Mouse (Mus musculus): ENCODE measurements around the gene Eif4g3. TPM values are rescaled to one million over a fixed set of nuclear protein-coding genes. Genes with fewer than 3 reads are reported as not detected.

Gene Eif4g3
- polyA plus RNA-seq, 1 experiment from 2014 or later: 56.9 TPM

DNA sequence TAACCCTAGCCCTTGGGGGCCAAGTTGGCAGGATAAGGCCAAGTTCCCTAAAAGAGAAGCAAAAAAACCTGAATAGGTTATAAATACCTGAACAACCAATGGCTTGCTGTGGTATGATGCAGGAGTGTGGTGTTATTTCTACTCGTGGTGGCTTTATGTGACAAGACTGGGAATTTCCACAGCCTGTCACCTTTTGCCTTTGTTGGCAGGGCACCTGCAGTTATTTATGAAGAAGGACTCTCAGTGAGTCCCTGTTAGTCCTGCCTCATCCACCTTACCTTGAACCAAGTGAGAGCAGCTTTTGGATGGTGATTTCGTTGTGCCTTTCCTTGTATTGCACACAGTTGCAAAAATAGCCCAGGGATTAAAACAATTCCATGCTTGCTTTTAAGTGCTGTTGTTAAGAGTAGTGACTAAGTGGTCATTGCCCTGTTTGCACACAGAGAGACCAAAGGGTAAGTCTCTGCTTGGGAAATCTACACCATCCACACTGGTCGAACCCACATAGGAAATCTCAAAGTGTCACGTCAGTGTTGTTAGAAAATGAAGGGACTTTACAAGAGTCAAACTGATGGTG, 72.9 kb downstream of the Eif4g3 start:
- WGBS: 86% methylated on average over 4 of the region's 4 CpGs
- Histone ChIP-seq H3K9ac (ENCODE audit: low read depth, low read length) (no peak overlapping the region), H3K27me3 (ENCODE audit: control insufficient read depth, insufficient read depth, low read length) (no peaks in the 10 kb centered on the region), H3K4me1 (replicated peaks; ENCODE audit: control insufficient read depth, insufficient read depth, low read length) (no peaks in the 10 kb centered on the region), H3K27ac (ENCODE audit: low read depth, low read length) (no peak overlapping the region), H3K9me3 (ENCODE audit: control insufficient read depth, low read length) (no peaks in the 10 kb centered on the region), H3K4me3 (ENCODE audit: low read depth, low read length) (no peak overlapping the region), H3K36me3 (ENCODE audit: control insufficient read depth, insufficient read depth, low read length) (no peaks in the 10 kb centered on the region), H3K4me2 (replicated peaks; ENCODE audit: low read depth, low read length) (no peak overlapping the region)
- no peak for DNase-seq (ENCODE audit: low spot score)
- ATAC-seq (ENCODE audit: low FRiP score): no peak

DNA sequence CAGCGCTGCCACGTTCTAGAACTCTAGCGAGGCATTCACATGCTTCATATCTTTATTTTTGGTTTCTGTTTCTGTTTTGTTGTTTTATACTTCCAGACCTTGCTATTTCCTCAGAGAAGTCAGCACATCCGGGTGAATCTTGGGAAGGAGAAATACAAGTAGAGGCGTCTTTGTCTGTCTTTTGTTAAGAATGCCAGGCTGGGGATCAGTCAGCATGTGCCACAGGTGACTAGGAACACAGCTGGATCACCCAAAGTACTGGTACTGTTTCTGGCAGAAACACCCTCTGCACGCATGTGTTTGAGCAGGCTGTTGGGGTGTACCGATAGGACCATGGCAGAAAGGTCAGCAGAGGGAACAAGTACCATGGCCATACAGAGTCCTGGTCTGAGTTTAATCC, 73.6 kb downstream of the Eif4g3 start:
- H3K9ac ChIP-seq (ENCODE audit: low read depth, low read length): no peak overlapping the region
- no peak overlapping the region for H3K27ac ChIP-seq (ENCODE audit: low read depth, low read length)
- H3K27me3 ChIP-seq (ENCODE audit: control insufficient read depth, insufficient read depth, low read length): no peaks in the 10 kb centered on the region
- WGBS: 93% methylated on average over 7 of the region's 7 CpGs
- no peak overlapping the region for H3K4me3 ChIP-seq (ENCODE audit: low read depth, low read length)
- H3K9me3 ChIP-seq (ENCODE audit: control insufficient read depth, low read length): no peaks in the 10 kb centered on the region
- H3K4me1 ChIP-seq (replicated peaks; ENCODE audit: control insufficient read depth, insufficient read depth, low read length): no peaks in the 10 kb centered on the region
- no peak overlapping the region for H3K4me2 ChIP-seq (replicated peaks; ENCODE audit: low read depth, low read length)
- DNase-seq (ENCODE audit: low spot score) (no peak), ATAC-seq (ENCODE audit: low FRiP score) (no peak)
- no peaks in the 10 kb centered on the region for H3K36me3 ChIP-seq (ENCODE audit: control insufficient read depth, insufficient read depth, low read length)

DNA sequence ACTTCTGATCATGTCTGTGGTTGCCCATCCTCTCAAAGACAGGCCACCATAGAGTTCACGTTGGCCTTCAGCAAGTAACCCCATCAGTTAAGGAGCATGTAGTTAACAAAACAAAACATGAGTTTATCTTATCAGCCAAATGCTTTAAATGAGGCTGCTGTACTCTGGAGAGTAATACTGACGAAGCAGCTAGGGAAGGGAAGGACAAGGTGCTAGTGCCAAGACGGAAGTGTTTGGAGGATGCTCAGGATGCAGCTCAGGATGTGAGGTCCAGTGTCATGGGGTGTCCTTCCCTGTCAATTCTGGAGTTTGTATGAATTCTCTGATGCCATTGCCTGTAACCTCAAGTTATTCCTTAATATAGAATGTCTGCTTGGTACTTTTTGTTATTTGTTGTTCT, 75.0 kb downstream of the Eif4g3 start:
- WGBS: 93% methylated on average over 3 of the region's 3 CpGs
- DNase-seq (ENCODE audit: low spot score): no peak
- no peak overlapping the region for H3K4me2 ChIP-seq (replicated peaks; ENCODE audit: low read depth, low read length)

DNA sequence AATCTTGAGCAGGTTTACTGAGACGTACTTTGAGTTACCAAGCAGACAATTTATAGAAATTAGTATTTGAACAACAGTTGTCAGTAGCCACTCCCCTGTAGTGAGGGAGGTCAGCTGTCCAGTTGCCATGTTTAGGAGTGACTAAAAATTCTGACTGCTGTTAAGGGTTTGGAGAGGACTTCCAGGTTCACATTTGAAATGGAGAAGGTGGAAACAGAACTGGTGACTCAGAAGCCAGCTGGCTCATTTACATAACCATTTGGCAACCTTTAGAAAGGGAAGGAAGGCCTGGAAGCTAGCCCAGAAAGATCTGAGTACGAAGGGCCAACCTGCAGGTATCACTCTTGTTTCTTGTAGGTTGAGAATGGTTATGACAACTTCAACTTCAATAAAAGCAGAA, 75.8 kb downstream of the Eif4g3 start:
- Histone ChIP-seq H3K9me3 (ENCODE audit: control insufficient read depth, low read length) (no peaks in the 10 kb centered on the region), H3K9ac (ENCODE audit: low read depth, low read length) (no peak overlapping the region), H3K36me3 (ENCODE audit: control insufficient read depth, insufficient read depth, low read length) (0 out of 2 replicates have a peak, but pooled peaks cover 2% of the 10 kb centered on the region), H3K4me3 (ENCODE audit: low read depth, low read length) (no peak overlapping the region), H3K27me3 (ENCODE audit: control insufficient read depth, insufficient read depth, low read length) (no peaks in the 10 kb centered on the region), H3K4me1 (replicated peaks; ENCODE audit: control insufficient read depth, insufficient read depth, low read length) (no peaks in the 10 kb centered on the region), H3K4me2 (replicated peaks; ENCODE audit: low read depth, low read length) (no peak overlapping the region), H3K27ac (ENCODE audit: low read depth, low read length) (no peak overlapping the region)
- ATAC-seq (ENCODE audit: low FRiP score): no peak
- WGBS: 91% methylated on average over 2 of the region's 2 CpGs
- DNase-seq (ENCODE audit: low spot score): no peak

More for the DNA sequence above, 75.0 kb downstream of the Eif4g3 start:
- no peak for ATAC-seq (ENCODE audit: low FRiP score)
- no peak overlapping the region for H3K4me3 ChIP-seq (ENCODE audit: low read depth, low read length)
- no peaks in the 10 kb centered on the region for H3K4me1 ChIP-seq (replicated peaks; ENCODE audit: control insufficient read depth, insufficient read depth, low read length)
- no peak overlapping the region for H3K27ac ChIP-seq (ENCODE audit: low read depth, low read length)
- no peaks in the 10 kb centered on the region for H3K27me3 ChIP-seq (ENCODE audit: control insufficient read depth, insufficient read depth, low read length)
- H3K9ac ChIP-seq (ENCODE audit: low read depth, low read length): no peak overlapping the region
- no peaks in the 10 kb centered on the region for H3K36me3 ChIP-seq (ENCODE audit: control insufficient read depth, insufficient read depth, low read length)
- H3K9me3 ChIP-seq (ENCODE audit: control insufficient read depth, low read length): no peaks in the 10 kb centered on the region

DNA sequence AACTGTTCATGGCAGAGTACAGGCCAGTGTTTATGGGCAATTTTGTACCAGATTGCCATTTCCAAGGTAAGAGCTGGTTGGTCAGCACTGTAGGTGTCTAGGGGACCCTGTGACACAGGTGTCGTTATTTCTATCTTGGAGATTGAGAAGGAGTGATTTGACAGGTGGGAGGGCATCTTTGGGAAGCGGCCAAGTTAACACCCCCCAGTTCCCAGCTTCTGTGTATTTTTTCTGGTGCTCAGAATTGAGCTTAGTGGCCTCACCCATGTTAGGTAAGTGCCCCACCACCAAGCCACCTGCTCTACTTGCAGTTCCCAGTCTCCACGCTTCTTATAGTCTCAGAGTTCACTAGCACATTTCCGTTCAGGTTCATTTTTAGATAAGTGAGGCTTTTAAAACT, 76.5 kb downstream of the Eif4g3 start:
- H3K4me1 ChIP-seq (replicated peaks; ENCODE audit: control insufficient read depth, insufficient read depth, low read length): no peaks in the 10 kb centered on the region
- 92% methylated on average over 4 of the region's 4 CpGs for WGBS
- no peak overlapping the region for H3K9ac ChIP-seq (ENCODE audit: low read depth, low read length)
- H3K9me3 ChIP-seq (ENCODE audit: control insufficient read depth, low read length): no peaks in the 10 kb centered on the region
- H3K4me3 ChIP-seq (ENCODE audit: low read depth, low read length): no peak overlapping the region
- no peak overlapping the region for H3K27ac ChIP-seq (ENCODE audit: low read depth, low read length)
- 0 out of 2 replicates have a peak, but pooled peaks cover 2% of the 10 kb centered on the region for H3K36me3 ChIP-seq (ENCODE audit: control insufficient read depth, insufficient read depth, low read length)
- H3K27me3 ChIP-seq (ENCODE audit: control insufficient read depth, insufficient read depth, low read length): no peaks in the 10 kb centered on the region
- no peak for ATAC-seq (ENCODE audit: low FRiP score)
- DNase-seq (ENCODE audit: low spot score): no peak
- no peak overlapping the region for H3K4me2 ChIP-seq (replicated peaks; ENCODE audit: low read depth, low read length)

DNA sequence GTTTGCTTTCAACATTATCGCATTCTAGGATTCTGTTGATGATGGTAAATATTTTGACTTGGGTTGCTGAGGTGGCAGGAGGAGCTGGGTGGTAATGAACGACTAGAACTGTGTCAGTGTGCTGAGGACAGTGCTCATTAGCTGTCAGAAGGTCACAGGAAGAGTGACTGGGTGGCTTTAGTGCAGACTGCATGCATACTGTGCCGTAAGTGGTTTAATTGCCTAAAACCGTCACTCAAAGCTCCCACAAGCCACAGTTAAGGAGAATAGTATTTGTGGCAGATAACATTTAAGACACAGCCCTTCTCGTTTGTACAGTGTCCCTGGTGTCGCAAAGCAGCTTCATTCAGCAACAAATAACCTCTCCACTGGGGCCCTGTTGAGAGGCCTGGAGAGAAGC, 78.7 kb downstream of the Eif4g3 start:
- H3K4me2 ChIP-seq (replicated peaks; ENCODE audit: low read depth, low read length): no peak overlapping the region
- H3K4me1 ChIP-seq (replicated peaks; ENCODE audit: control insufficient read depth, insufficient read depth, low read length): no peaks in the 10 kb centered on the region
- no peak overlapping the region for H3K9ac ChIP-seq (ENCODE audit: low read depth, low read length)
- no peaks in the 10 kb centered on the region for H3K9me3 ChIP-seq (ENCODE audit: control insufficient read depth, low read length)
- H3K4me3 ChIP-seq (ENCODE audit: low read depth, low read length): no peak overlapping the region
- 0 out of 2 replicates have a peak, but pooled peaks cover 2% of the 10 kb centered on the region for H3K36me3 ChIP-seq (ENCODE audit: control insufficient read depth, insufficient read depth, low read length)
- H3K27me3 ChIP-seq (ENCODE audit: control insufficient read depth, insufficient read depth, low read length): no peaks in the 10 kb centered on the region
- DNase-seq (ENCODE audit: low spot score): no peak
- no peak overlapping the region for H3K27ac ChIP-seq (ENCODE audit: low read depth, low read length)
- 83% methylated on average over 6 of the region's 6 CpGs for WGBS
- ATAC-seq (ENCODE audit: low FRiP score): no peak

DNA sequence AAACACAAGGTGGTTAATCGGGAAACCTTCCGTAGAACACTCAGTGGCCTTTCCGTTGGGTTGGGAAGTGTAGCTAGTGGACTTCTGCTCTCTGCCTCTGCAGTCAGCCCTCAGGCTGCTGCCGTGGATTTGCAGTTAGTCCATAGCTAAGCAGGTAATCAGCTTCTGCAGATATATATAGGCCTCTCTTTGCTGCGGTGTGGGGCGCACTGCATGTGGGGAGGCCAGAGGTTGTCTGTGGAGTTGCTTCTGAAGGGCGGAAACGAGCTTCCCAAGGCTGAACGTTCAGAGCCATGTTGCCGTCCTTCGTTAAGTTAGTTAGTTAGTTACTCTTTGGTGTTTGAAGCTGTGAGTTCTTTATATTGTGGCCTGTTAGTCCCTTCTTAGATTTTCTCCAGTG, 80.3 kb downstream of the Eif4g3 start:
- H3K4me3 ChIP-seq (ENCODE audit: low read depth, low read length): no peak overlapping the region
- H3K36me3 ChIP-seq (ENCODE audit: control insufficient read depth, insufficient read depth, low read length): peaks cover 4% of the 10 kb centered on the region; the same call in 1 of the 2 replicates
- H3K4me2 ChIP-seq (replicated peaks; ENCODE audit: low read depth, low read length): no peak overlapping the region
- H3K9me3 ChIP-seq (ENCODE audit: control insufficient read depth, low read length): no peaks in the 10 kb centered on the region
- ATAC-seq (ENCODE audit: low FRiP score) (no peak), DNase-seq (ENCODE audit: low spot score) (no peak)
- H3K27ac ChIP-seq (ENCODE audit: low read depth, low read length): no peak overlapping the region
- H3K9ac ChIP-seq (ENCODE audit: low read depth, low read length): no peak overlapping the region
- H3K27me3 ChIP-seq (ENCODE audit: control insufficient read depth, insufficient read depth, low read length): no peaks in the 10 kb centered on the region
- WGBS: 94% methylated on average over 11 of the region's 11 CpGs
- H3K4me1 ChIP-seq (replicated peaks; ENCODE audit: control insufficient read depth, insufficient read depth, low read length): no peaks in the 10 kb centered on the region

DNA sequence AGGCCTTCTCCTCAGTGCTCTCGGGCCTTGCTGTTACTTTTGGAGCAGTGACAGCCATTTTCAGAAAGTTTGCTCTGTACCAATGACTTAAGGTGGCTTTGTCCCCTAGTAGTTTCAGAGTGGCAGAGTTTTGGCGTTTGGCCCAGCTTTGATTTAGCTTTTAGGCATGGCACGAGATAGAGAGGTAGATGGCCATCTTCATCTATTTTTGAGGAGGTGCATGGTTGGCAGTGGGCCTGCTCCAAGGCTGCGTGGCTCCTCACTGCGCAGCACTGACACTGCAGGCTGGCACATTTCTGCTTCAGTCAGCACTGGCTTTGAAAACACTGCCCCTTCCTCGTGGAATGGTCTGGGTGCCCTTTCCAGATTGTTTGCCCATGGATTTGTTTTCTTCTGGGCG, 80.7 kb downstream of the Eif4g3 start:
- no peaks in the 10 kb centered on the region for H3K27me3 ChIP-seq (ENCODE audit: control insufficient read depth, insufficient read depth, low read length)
- DNase-seq (ENCODE audit: low spot score): no peak
- WGBS: 88% methylated on average over 7 of the region's 7 CpGs
- no peak overlapping the region for H3K9ac ChIP-seq (ENCODE audit: low read depth, low read length)
- no peak for ATAC-seq (ENCODE audit: low FRiP score)
- no peaks in the 10 kb centered on the region for H3K4me1 ChIP-seq (replicated peaks; ENCODE audit: control insufficient read depth, insufficient read depth, low read length)
- no peaks in the 10 kb centered on the region for H3K9me3 ChIP-seq (ENCODE audit: control insufficient read depth, low read length)
- no peak overlapping the region for H3K4me2 ChIP-seq (replicated peaks; ENCODE audit: low read depth, low read length)
- no peak overlapping the region for H3K4me3 ChIP-seq (ENCODE audit: low read depth, low read length)
- no peak overlapping the region for H3K27ac ChIP-seq (ENCODE audit: low read depth, low read length)
- peaks cover 4% of the 10 kb centered on the region; the same call in 1 of the 2 replicates for H3K36me3 ChIP-seq (ENCODE audit: control insufficient read depth, insufficient read depth, low read length)

DNA sequence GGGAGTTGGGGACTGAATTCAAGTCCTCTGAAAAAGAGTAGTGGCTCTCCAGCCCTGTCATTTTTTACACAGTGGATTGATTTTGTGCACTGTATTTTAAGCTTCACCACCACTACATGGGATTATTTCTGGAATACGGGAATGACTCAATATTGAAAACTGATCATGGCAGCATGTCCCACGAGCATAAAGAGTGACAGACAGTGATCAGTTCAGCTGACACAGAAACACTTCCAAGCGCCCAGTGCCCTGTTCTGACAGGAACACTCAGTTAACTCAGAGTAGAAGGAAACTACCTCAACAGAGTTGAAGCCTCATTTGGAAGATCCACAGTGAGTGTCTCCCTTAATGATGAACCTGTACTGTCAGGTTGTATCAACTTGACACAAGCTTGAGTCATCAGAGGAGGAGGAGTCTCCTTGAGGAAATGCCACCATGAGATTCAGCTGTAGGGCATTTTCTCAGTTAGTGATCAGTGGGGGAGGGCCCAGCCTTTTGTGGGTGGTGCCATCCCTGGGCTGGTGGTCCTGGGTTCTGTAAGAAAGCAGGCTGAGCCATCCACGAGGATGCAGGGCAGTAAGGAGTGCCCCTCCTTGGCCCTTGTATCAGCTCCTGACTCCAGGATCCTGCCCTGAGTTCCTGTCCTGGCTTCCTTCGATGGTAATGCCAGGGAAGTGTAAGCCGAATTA, 82.2 kb downstream of the Eif4g3 start:
- Histone ChIP-seq H3K27ac (ENCODE audit: low read depth, low read length) (no peak overlapping the region), H3K27me3 (ENCODE audit: control insufficient read depth, insufficient read depth, low read length) (no peaks in the 10 kb centered on the region), H3K4me3 (ENCODE audit: low read depth, low read length) (no peak overlapping the region), H3K9ac (ENCODE audit: low read depth, low read length) (no peak overlapping the region), H3K9me3 (ENCODE audit: control insufficient read depth, low read length) (no peaks in the 10 kb centered on the region), H3K36me3 (ENCODE audit: control insufficient read depth, insufficient read depth, low read length) (peaks cover 4% of the 10 kb centered on the region; the same call in 1 of the 2 replicates), H3K4me1 (replicated peaks; ENCODE audit: control insufficient read depth, insufficient read depth, low read length) (no peaks in the 10 kb centered on the region), H3K4me2 (replicated peaks; ENCODE audit: low read depth, low read length) (no peak overlapping the region)
- ATAC-seq (ENCODE audit: low FRiP score) (no peak), DNase-seq (ENCODE audit: low spot score) (no peak)
- 77% methylated on average over 6 of the region's 6 CpGs for WGBS

Data from hindbrain, embryonic 11.5 days (tissue).